ENCODE assay signal across 31 mouse cellular contexts in the genomic region with DNA sequence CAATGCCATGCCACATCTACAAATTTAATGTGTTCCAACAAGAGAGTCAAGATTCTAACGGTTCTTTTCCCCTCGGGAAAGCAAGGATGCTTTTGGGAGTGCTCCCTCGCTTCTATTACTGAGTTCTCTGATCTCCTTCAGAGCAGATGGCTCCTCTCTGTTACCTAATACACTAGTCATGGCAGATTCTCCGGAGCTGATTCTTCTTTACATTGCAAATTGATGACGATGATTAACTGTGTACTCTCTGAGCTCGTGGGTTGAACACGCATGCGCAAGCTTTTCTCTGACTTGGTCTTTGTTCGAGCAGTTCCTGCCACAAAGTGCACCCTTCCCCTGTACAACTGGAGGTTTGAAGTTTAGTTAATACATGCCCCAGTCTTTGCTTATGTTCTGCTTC.
DNase-seq lines count a peak whose midpoint lies in the region; ATAC-seq and TF ChIP-seq lines count a peak whose summit lies in the region.
"Had no signal": no experiment of that assay in that cellular context is flagged by ENCODE, and none has a peak within 500 bp of the region (broad histone marks: within the 10 kb centered on the region; RNA-seq: fewer than 3 reads in every experiment).

No protein-coding gene starts in this region.

- H3K36me3 ChIP-seq in hindbrain, embryonic 11.5 days (ENCODE audit: control insufficient read depth, insufficient read depth, low read length), result no peaks in the 10 kb centered on the region
- no peaks in the 10 kb centered on the region for H3K36me3 ChIP-seq in hindbrain, embryonic 12.5 days
- no peaks in the 10 kb centered on the region for H3K36me3 ChIP-seq in midbrain, embryonic 16.5 days (ENCODE audit: control insufficient read depth, insufficient read depth, low read length)
- H3K36me3 ChIP-seq in midbrain, embryonic 13.5 days, result no peaks in the 10 kb centered on the region
- H3K36me3 ChIP-seq: embryonic facial prominence, embryonic 12.5 days; heart, embryonic 12.5 days; limb, embryonic 13.5 days; midbrain, embryonic 12.5 days; neural tube, embryonic 12.5 days had no signal

- H3K4me2 ChIP-seq in hindbrain, embryonic 11.5 days (replicated peaks; ENCODE audit: low read depth, low read length), result no peak overlapping the region
- no peak overlapping the region for H3K4me2 ChIP-seq in hindbrain, embryonic 12.5 days (replicated peaks)
- 0 out of 2 replicates have a peak overlapping the region, but pooled peaks have one; percentile 5 for H3K4me2 ChIP-seq in midbrain, embryonic 16.5 days (ENCODE audit: low read length)
- H3K4me2 ChIP-seq in midbrain, embryonic 13.5 days (replicated peaks), result no peak overlapping the region
- H3K4me2 ChIP-seq: embryonic facial prominence, embryonic 12.5 days; heart, embryonic 12.5 days; limb, embryonic 13.5 days; liver, embryonic 11.5 days; midbrain, embryonic 12.5 days; neural tube, embryonic 12.5 days had no signal

- no peaks in the 10 kb centered on the region for H3K27me3 ChIP-seq in hindbrain, embryonic 11.5 days (ENCODE audit: control insufficient read depth, insufficient read depth, low read length)
- no peaks in the 10 kb centered on the region for H3K27me3 ChIP-seq in hindbrain, embryonic 12.5 days
- H3K27me3 ChIP-seq in midbrain, embryonic 16.5 days (ENCODE audit: control insufficient read depth, insufficient read depth, low read depth, low read length), result no peaks in the 10 kb centered on the region
- H3K27me3 ChIP-seq in midbrain, embryonic 13.5 days, result no peaks in the 10 kb centered on the region
- H3K27me3 ChIP-seq: embryonic facial prominence, embryonic 12.5 days; heart, embryonic 12.5 days; limb, embryonic 13.5 days; midbrain, embryonic 12.5 days; neural tube, embryonic 12.5 days had no signal

- ATAC-seq in hindbrain, embryonic 11.5 days (ENCODE audit: low FRiP score), result 0 out of 2 replicates have a peak, but pooled peaks have one; percentile 27
- ATAC-seq in hindbrain, embryonic 12.5 days (ENCODE audit: low FRiP score), result no peak
- no peak for ATAC-seq in midbrain, embryonic 16.5 days
- ATAC-seq in midbrain, embryonic 13.5 days, result no peak
- ATAC-seq: hindbrain, postnatal 0 days; intestine, embryonic 16.5 days; liver, postnatal 0 days had no signal

- H3K4me3 ChIP-seq in hindbrain, embryonic 11.5 days (ENCODE audit: low read depth, low read length), result no peak overlapping the region
- H3K4me3 ChIP-seq in hindbrain, embryonic 12.5 days, result no peak overlapping the region
- no peak overlapping the region for H3K4me3 ChIP-seq in midbrain, embryonic 16.5 days (ENCODE audit: low read depth, low read length)
- no peak overlapping the region for H3K4me3 ChIP-seq in midbrain, embryonic 13.5 days (replicated peaks)
- no peak overlapping the region for H3K4me3 ChIP-seq in layer of hippocampus, adult 2 months
- H3K4me3 ChIP-seq: embryonic facial prominence, embryonic 12.5 days; heart, adult 2 months; heart, embryonic 12.5 days; limb, embryonic 13.5 days; midbrain, embryonic 12.5 days; myocyte; neural tube, embryonic 12.5 days had no signal

- no peak overlapping the region for H3K27ac ChIP-seq in hindbrain, embryonic 11.5 days (ENCODE audit: low read depth, low read length)
- no peak overlapping the region for H3K27ac ChIP-seq in hindbrain, embryonic 12.5 days
- H3K27ac ChIP-seq in midbrain, embryonic 16.5 days (ENCODE audit: low read length), result no peak overlapping the region
- H3K27ac ChIP-seq in midbrain, embryonic 13.5 days, result no peak overlapping the region
- H3K27ac ChIP-seq in layer of hippocampus, adult 2 months, result peak overlapping the region; percentile 71
- H3K27ac ChIP-seq: embryonic facial prominence, embryonic 12.5 days; heart, adult 2 months; hindbrain, postnatal 0 days; kidney, postnatal 0 days; limb, embryonic 13.5 days; midbrain, embryonic 12.5 days; neural tube, embryonic 12.5 days; stomach, postnatal 0 days had no signal

- WGBS in hindbrain, embryonic 11.5 days, result 68% methylated on average over 9 of the region's 9 CpGs
- 71% methylated on average over 9 of the region's 9 CpGs for WGBS in hindbrain, embryonic 12.5 days
- 58% methylated on average over 9 of the region's 9 CpGs for WGBS in midbrain, embryonic 16.5 days
- WGBS in midbrain, embryonic 13.5 days, result 66% methylated on average over 9 of the region's 9 CpGs

- no peaks in the 10 kb centered on the region for H3K4me1 ChIP-seq in hindbrain, embryonic 11.5 days (replicated peaks; ENCODE audit: control insufficient read depth, insufficient read depth, low read length)
- H3K4me1 ChIP-seq in hindbrain, embryonic 12.5 days, result no peaks in the 10 kb centered on the region
- H3K4me1 ChIP-seq in midbrain, embryonic 16.5 days (ENCODE audit: control insufficient read depth, insufficient read depth, low read length), result no peaks in the 10 kb centered on the region
- H3K4me1 ChIP-seq in midbrain, embryonic 13.5 days (replicated peaks), result no peaks in the 10 kb centered on the region
- H3K4me1 ChIP-seq: embryonic facial prominence, embryonic 12.5 days; heart, embryonic 12.5 days; limb, embryonic 13.5 days; midbrain, embryonic 12.5 days; neural tube, embryonic 12.5 days had no signal

- no peak for DNase-seq in hindbrain, embryonic 11.5 days (ENCODE audit: low spot score)
- peak; percentile 14 to 74 for DNase-seq in layer of hippocampus, adult 2 months (ENCODE audit: low spot score in 2 of 2)
- DNase-seq in telencephalon, adult 2 months (ENCODE audit: low read depth, low spot score), result peak; percentile 22
- no peak for DNase-seq in embryo, embryonic 10.5 days (ENCODE audit: low spot score)
- DNase-seq: adrenal gland, postnatal 36 days; B cell, adult 2 months; cerebellum, adult 8-10 months; cerebellum, postnatal 36 days; embryo, embryonic 11 days; heart, adult 2 months; heart, postnatal 4 days; kidney, adult 8-10 months; liver, postnatal 0 days; lung, postnatal 36 days; right cerebral cortex, postnatal 4 days; thymus, adult 2 months; thymus, postnatal 36 days had no signal

- no peak for TF ChIP-seq CTCF in layer of hippocampus, adult 2 months (conservative IDR thresholded peaks at IDR 0.05)

- no peaks in the 10 kb centered on the region for H3K9me3 ChIP-seq in hindbrain, embryonic 11.5 days (ENCODE audit: control insufficient read depth, low read length)
- H3K9me3 ChIP-seq in hindbrain, embryonic 12.5 days (replicated peaks), result no peaks in the 10 kb centered on the region
- H3K9me3 ChIP-seq in midbrain, embryonic 16.5 days (replicated peaks; ENCODE audit: control insufficient read depth, low read length, poor library complexity, severe bottlenecking), result no peaks in the 10 kb centered on the region
- no peaks in the 10 kb centered on the region for H3K9me3 ChIP-seq in midbrain, embryonic 13.5 days
- H3K9me3 ChIP-seq: embryonic facial prominence, embryonic 12.5 days; heart, embryonic 12.5 days; limb, embryonic 13.5 days; midbrain, embryonic 12.5 days; neural tube, embryonic 12.5 days had no signal

- no peak overlapping the region for H3K9ac ChIP-seq in hindbrain, embryonic 11.5 days (ENCODE audit: low read depth, low read length)
- no peak overlapping the region for H3K9ac ChIP-seq in hindbrain, embryonic 12.5 days
- H3K9ac ChIP-seq in midbrain, embryonic 16.5 days (ENCODE audit: low read depth, low read length), result no peak overlapping the region
- H3K9ac ChIP-seq in midbrain, embryonic 13.5 days (replicated peaks), result no peak overlapping the region
- H3K9ac ChIP-seq: embryonic facial prominence, embryonic 12.5 days; heart, embryonic 12.5 days; limb, embryonic 13.5 days; liver, postnatal 0 days; midbrain, embryonic 12.5 days; neural tube, embryonic 12.5 days had no signal

Comparison
In these comparisons a context has a peak if more than half of its experiments do, and no peak if none do; other contexts are left out.
1. DNase-seq: peak in layer of hippocampus, adult 2 months (2 of 2) and telencephalon, adult 2 months (single experiment); none in hindbrain, embryonic 11.5 days (single experiment) and embryo, embryonic 10.5 days (single experiment).